Mouse (Mus musculus) frontal cortex, postnatal 36 days (tissue): ENCODE measurements at regions not wholly inside any gene's neighbourhood (a gene's known extent, or its start where the extent isn't known, plus 50 kb on each side); places are given as distances from the start of the nearest gene placed in this dataset.
"Not testable (repeated sequence)": the region's sequence is repeated elsewhere in the genome, so short reads cannot be mapped to it uniquely, and the experiment has no call there.

Experiments used
- DNase-seq, 2 experiments: peaks; one replicate each; pipeline ENCODE4 v3.0.0; 2022; ENCODE audit warnings: low spot score in 2 of 2

DNA sequence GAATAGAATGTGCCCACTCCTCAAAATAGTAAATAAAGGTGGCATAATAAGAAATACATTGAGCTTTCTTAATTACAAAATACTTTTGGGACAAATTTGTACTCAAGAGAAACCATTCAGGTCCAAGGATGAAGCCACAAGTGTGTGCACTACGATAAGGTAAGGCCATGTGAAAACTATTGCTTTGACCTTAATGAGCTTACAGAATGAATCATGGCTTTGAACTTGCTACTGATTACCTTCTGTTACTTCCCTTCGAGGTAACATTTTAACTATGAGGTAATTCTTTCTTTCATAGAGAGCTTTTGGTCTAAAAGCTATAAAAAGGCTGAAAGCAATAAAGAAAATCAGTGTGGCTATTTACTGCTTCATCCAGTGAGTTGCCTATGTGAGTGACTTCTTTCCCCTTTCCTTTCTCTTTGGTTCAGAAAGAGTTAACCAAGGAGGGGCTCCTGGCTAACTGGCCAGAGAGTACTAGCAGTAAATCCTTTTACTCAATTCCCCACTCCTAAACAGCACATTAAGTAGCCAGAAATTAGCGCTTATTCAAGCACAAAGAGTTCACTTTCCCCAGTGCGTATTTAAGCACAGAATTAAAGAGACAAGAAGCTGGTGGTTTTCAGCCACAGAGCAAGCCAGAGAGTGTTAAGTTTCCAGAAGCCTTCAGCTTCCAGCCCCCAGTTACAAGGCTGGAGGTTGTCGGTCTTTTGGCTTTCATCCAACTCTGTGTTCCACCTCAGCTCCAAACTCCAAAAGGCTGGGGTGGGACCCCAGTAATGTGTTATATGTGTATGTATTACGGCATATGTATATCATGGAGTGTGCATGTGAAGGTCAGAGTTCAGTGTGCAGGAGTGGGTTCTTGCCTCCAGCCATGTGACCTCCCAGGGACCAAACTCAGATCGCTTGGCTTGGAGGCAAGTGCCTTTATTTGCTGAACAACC is 194.3 kb upstream of the Gm10131 start:
- DNase-seq = no peak

DNA sequence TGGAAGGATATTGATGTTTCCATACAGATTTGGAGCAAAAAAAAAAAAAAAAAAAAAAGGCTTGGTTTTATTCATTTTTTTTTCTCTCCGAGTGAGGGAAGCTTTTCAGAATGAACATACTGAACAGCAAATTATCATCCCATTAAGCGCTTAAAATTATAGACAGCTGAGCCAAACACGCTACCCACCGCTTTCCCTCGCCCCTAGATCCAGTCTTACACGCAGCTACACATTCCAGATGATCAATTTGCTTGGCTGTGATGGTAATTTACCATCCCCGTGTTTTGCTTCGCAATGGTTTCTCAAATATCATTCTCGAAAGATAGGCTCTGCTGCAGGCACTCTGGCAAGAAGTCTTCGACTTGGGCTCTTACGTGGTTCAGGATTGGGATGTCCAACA is 192.3 kb upstream of the Gm10131 start:
- no peak for DNase-seq

DNA sequence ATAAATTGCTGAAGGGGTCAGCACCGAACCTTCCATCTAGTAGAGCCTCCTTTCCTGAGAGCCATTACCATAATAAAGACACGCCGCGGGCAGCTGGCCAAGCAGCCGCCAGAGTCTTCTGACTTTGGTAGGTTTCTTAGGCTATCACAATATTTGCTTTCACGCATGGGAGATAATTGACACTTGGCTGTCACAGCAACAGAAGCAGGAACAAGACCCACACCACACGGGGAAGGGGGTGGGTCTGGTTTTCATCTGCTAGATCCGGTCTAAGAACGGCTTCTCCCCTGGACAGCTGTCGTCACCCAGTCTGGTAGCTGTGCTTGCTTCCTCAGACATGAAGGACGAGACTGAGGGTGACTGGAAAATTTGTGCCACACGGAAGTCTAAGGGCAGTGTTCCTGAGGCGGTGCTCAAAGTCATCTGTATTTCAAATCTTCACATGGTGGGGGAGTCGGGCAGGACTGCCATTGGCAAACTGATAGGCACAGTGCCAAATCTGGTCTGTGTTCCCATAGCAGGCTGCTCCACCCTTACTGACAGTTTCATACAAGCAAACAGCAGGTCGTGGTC is 188.9 kb upstream of the Gm10131 start:
- DNase-seq = no peak

DNA sequence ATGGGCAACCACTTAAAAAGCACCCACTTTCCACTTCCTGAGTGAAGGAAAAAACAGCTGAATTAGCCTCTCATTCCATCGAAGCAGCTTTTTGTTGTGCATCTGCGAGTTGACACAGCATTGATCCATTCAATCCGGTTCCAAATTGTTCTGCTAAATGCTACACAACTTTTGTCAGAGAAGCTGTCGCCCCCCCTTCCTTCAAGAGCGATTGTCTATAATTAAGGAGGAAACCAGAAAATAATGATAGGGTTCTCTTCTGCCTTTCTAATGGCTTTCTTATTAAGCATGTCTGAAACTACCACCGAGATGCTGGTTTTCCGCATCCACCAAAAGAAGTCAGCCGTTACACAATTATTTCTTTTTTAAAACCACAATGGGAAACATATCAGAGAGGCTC is 183.2 kb upstream of the Gm10131 start:
- DNase-seq = no peak

DNA sequence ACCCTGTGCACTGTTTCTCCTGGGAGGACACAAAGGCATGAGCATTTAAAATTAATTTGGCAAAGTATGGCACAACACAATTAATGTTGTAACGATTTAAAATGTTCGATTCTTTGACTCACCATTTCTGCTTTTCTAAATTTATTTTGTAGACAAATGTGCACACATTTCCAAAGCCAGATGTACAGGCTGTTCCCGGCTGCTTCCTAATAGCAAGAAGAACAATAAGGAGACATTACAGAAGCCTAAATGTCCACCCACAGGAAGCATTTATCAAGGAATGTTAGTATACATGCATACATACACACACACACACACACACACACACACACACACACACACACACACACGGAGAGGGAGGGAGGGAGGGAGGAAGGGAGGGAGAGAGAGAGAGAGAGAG is 179.1 kb upstream of the Gm10131 start:
- DNase-seq = no peak

DNA sequence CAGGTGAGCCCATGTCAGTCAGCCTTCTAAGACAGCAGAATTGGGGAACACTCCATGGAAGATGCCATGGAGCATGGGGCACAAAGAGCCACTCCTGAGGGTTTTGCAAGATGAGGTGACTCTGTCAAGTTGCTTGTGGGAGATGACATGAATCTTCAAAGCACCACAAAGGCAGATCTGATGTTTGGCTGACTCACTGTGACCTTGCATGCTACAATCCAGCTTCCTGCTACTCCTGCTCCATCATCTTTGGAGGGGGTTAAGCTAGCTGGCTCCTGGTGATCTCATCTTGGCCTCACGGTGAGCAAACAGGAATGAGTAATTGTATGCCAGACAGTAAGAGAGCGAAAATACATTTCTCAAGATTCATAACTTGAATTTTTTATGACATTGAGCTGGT is 176.3 kb upstream of the Gm10131 start:
- no peak for DNase-seq

DNA sequence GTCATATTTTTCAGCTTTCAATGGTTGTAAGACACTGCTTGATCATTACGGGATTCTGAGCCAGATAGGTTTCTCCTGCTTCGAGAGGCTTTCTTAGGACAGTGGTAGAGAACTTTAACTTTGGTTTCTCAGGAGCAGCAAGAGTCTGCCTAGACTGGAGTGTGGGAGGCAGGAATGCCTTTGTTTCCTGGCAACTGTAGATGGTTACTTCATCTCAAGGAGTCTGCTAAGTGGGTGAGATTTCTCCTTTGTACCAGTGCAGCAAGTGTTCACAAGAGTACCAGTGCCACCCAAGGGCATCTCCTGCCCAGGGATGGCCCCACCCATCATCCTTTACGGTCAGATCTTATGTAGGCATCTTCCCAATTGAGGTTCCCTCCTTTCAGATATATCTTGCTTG is 173.0 kb upstream of the Gm10131 start:
- DNase-seq = peak in 1 of 2 experiments; percentile 40

DNA sequence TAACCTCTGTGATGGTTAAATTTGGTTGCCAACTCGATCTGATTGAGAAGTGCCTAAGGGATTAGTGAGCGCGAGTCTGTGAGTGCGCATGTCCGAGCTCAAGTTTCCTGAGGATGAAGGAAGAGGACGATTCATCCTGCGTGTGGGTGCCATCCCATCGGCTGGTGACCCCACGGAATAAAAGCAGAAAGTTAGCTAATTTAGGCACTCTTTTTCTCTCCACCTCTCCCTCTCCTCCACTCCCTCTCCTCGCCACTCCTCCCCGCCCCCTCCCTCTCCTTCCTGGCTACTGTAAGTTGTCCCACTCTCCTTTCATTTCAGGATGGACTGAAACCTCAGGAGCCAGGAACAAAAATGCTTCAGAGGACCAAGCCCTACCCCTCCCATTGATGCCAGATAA is 168.9 kb upstream of the Gm10131 start:
- DNase-seq = no peak

DNA sequence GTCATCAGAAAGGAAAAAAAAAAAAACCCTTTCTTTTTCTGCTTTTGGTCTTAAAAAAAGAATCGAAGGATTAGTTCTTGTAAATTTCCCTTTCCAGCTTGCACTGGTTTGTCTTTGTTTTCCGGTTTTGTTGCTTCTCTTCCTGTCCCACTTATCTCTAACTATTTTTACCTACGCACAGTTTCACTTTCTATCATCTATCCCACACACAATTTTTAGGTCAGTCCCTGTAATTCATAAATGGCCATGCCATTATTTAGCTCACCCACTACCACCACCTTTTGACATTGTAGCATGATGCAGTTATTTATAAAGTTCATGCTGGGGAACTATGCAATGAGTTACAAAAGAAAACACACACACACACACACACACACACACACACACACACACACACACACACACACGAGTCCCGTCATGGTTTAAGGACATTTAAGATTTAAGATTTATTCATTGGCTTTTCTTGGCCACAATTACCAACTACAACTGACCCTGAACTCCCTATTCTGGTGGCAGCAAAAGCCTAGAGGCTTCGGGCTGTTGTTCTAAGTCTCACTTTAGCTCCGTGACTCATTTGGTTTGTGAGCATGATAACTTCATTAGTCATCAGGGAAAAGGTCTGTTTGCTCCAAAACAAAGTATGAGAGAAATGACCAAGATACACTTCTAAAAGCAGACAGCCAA is 164.6 kb upstream of the Gm10131 start:
- no peak for DNase-seq

DNA sequence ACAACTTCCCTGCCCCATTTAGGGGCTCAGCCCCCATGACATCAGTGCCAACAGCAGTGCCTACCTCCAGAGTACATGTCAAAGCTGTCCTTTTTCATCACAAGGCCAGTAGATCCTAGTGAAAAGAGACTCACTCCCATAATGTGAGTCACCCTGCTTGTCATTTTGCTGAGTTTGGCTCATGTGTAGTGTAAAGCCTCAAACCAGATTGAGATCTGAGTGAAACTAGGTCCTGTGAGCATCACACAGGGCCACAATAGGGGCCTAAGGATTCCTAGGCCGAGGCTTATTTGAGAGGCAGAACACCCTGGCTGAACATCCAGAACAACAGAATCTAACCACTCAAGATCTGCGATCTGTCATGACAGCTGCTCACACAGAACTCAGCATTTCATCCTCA is 163.3 kb upstream of the Gm10131 start:
- DNase-seq = not testable (repeated sequence)

DNA sequence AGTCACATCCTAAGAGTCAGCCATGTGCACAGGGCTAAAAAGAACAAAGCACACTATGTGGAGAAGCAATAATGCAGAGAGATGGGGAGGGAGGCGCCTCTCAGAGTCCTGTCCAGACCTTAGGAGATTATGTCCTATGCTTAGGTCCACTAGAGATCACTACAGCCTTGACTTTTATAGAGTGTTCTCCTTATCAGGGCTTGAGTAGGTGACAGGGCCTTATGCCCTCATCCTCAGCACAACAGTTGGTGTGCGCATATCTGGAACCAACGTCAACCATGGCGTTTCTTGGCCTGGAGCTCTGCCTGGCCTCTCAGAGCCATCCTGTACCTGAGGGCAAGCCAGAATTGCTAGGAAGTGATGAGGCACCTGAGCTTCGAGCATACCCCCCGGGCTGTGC is 162.6 kb upstream of the Gm10131 start:
- DNase-seq = no peak

DNA sequence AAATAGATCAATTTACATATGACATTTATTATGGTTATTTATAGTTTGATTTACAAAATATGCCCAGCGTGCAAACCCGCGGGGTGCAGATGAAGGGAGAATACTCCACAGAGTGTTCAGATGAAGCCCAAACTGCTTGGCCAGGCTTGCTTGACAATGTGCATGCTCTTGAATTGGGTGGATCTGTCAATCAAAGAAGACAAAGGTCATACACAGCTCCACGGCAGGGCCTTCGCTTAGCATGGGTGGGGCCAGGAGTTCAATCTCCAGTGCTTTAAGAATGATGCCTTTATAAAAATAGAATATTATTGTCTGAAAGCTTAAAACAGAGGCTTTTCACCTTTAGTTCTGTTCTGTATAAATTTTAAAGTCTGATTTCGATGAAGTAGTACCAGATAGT is 158.3 kb upstream of the Gm10131 start:
- DNase-seq = no peak

DNA sequence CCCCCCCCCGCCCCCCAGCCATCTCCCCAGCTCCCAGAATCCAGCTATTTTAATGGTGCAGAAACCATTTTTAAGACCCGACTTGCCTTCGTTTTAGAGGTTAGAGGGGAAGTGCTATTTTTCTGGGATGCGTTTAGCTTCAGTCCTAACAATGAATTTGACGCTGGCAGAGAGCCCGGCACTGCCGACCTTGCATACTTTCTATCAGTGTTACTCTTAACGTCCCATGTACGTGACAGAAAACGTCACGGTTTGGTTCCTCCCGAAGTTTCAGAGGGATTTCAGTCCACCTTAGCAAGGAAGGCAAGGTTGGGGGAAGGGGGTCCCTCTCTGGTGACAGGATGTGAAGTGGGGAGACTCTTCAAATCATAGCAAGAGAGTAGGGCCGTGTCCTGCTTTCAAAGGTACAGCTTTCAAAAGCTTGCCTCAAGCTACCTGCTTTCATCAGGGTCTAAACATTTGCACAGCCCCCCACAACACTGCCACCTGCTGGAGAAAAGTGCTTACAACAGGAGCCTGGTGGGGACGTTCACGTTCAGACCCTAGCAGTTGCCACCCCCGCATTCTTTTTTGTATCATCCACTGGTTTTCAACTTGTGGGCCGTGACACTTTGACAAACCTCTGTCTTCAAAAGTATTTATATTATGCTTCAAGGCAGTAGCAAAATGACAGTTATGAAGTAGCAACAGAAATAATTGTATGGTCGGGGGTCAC is 157.4 kb upstream of the Gm10131 start:
- no peak for DNase-seq

DNA sequence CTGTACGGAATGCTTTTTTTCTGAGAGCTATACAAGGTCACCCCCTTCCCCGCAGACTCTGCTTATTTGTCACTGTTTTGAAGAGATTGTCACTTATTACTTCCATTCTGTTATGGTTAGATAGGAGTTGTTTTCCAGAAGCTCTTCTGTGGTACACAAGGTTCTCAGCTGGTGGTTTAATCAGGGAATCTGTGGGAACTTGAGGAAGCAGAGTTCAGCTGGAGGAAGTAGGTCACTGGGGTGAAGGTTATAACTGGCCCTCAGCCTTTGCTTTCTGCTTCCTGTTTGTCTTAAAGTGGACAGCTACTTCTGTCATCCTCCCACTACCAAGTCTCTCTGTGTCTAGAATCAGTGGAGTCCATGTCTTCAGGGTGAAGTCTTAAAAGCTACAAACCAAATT is 143.4 kb upstream of the Gm10131 start:
- no peak for DNase-seq

DNA sequence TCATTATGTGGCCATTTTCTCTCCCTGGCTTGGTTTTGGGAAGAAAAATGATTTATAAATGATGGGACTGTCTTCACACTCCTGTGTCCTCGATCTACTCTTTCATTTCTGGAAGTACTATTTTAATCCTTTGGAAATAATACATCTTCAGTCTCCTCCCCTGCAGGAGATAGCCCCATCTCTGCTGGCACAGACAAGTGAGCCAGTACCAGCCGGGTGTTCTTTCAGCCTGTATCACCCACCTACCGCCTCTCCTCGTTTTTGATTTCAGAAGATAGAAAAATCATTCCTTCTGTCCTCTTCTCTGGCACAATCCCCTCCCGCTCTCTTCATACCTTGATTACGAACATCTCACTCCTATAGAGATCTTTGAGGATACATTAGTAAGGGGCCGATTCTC is 140.4 kb upstream of the Gm10131 start:
- DNase-seq = peak in 1 of 2 experiments; percentile 39

DNA sequence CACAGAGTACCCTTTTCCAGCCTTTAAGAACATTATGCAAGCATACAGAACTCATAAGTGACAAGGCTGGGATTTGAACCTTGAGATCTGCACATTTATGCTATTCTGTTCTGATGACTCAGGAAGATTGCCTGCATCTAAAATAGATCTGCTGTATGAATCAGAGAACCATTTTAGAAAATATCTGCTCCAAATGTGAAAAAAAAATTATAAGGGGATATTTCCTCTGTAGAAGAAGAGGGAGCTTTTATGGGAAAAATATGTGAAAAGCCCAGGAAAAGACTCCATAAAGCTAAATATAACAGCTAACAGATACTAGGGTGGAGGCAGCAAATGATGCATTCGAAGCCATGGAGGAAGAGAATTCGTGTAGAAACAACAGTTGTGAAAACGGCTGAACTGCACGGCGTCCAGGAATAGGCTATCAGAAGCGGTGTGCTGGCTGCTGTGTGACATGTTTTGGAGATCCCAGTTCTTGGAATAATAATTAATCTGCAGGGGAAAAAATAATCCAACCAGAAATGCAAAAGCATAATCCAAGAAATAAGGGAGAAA is 127.9 kb upstream of the Gm10131 start:
- peak in 1 of 2 experiments; percentile 34 for DNase-seq

DNA sequence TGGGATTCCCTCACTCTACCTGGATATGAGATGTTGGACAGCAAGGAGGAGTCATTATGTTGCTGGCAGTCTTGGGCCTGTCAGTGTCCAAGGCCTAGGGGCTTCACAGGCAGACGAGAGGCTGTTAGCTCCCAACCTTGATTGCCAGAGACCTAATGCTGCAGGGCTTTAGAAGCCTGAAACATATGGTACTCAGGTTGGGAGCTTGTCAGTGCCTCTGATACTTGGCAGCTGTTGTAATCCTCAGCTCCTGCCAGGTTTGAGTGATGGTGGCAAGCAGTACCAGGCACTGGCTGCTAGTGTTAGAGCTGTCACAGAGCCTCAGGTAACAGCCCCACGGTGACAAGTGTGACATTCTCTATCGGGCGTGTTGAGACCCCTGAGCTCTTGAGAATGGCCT is 122.2 kb upstream of the Gm10131 start:
- DNase-seq = no peak

DNA sequence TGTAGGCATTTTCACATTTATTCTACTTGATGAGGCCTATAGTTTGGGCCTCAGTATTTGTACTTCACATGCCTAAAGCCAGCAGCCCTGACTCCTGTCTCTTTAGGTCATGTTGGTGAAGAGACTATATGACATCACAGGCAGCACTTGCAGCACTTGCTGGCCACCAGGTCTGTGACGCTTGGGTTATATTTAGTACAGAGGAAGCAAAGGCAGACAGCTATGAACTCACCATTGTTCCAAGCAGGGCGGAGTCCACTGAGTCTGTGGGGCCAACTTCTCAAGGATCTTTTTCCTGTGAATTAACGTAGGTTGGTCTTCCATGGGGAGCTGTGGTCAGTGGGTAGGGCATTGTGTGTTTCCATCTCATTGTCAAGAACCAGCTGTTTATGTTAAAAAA is 117.9 kb upstream of the Gm10131 start:
- DNase-seq = no peak

DNA sequence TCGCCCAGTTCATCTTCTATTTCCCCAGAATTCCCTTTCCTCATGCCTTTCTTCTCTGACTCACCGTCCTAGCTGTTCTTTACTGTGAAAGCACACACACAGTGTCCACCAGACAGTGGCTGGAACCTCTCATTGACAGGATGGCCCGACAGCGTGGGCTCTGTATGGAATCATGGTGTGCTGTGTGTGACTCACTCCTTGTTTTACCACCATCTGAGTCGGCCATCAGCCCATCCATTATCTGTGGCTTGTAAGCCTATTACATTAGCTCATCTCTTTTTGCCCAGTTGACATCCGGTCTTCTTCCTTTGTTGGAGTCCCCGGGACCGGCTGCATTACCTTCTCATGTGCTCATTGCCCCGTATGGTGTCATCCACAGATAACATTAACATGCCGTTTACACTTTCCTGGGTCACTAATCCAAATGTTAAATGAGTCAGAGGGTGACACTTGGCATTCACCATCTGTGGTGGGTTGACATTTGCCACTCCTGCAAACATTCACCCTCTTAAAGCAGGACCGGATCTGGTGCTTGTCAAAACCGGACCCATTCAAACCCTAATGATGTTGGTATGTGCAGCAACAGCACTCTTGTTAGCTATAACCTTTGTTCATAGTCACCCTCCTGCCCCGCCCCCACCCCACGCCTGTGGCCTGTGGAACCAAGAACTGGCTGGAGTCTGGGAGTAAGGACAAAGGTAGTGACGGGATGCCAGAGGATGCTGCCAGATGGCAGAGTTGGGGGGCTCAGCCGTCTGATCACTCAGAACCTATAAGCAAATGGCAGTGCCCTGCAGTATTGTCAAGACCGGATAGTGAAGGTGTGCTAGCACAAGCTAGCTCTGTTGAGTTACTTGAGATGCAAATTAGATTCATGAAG is 113.7 kb upstream of the Gm10131 start:
- no peak for DNase-seq

DNA sequence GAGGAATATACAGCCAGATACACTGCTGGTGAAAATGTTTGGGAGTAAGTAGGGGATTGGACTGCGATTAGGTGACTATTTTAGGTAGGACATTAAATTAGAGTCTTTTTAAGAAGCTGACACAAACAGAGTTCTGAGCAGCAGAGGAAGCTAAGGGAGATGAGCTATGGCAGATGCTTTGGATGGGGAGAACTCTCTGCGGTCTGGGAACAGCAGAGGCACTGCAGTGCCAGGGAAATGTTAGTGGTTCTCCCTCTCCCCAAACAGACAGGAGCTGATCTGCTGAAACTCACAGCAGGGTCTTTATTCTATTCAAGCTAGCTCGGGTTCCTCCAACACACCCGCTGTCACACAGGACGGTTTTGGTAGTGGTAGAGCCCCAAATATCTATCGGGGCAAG is 110.7 kb upstream of the Gm10131 start:
- no peak for DNase-seq
